In genomic region chr11:17192151-17192844, GRCm38 (mm10) we compare ENCODE assay signal across 10 mouse cellular contexts. TPM values are rescaled to one million over a fixed set of nuclear protein-coding genes. Genes with fewer than 3 reads are reported as not detected.
DNase-seq lines count a peak whose midpoint lies in the region; ATAC-seq lines count a peak whose summit lies in the region.
"Had no signal": no experiment of that assay in that cellular context is flagged by ENCODE, and none has a peak within 500 bp of the region (broad histone marks: within the 10 kb centered on the region; RNA-seq: fewer than 3 reads in every experiment).

No protein-coding gene starts in this region.

- WGBS in forebrain, embryonic 13.5 days, result 43% methylated on average over 9 of the region's 9 CpGs
- WGBS in forebrain, embryonic 16.5 days, result 42% methylated on average over 9 of the region's 9 CpGs

- no peak overlapping the region for H3K4me2 ChIP-seq in forebrain, embryonic 13.5 days
- H3K4me2 ChIP-seq in forebrain, embryonic 16.5 days (ENCODE audit: low read length), result no peak overlapping the region

- no peak overlapping the region for H3K4me3 ChIP-seq in forebrain, embryonic 13.5 days
- no peak overlapping the region for H3K4me3 ChIP-seq in forebrain, embryonic 16.5 days (replicated peaks; ENCODE audit: low read length)
- H3K4me3 ChIP-seq: limb, embryonic 10.5 days had no signal

- peak; percentile 37 to 42 for DNase-seq in spleen, postnatal 36 days (ENCODE audit: low spot score in 2 of 2)
- no peak for DNase-seq in spleen, adult 12 weeks (ENCODE audit: low spot score)
- DNase-seq in cerebellum, adult 11-12 months, result no peak
- DNase-seq in cerebellum, adult 11 months, result no peak
- no peak for DNase-seq in liver
- DNase-seq: cerebellum, adult 18-20 months had no signal

- no peaks in the 10 kb centered on the region for H3K9me3 ChIP-seq in forebrain, embryonic 13.5 days (replicated peaks)
- no peaks in the 10 kb centered on the region for H3K9me3 ChIP-seq in forebrain, embryonic 16.5 days (ENCODE audit: control insufficient read depth, low read length)
- H3K9me3 ChIP-seq: limb, embryonic 10.5 days had no signal

- 0 out of 2 replicates have a peak, but pooled peaks have one; percentile 27 for ATAC-seq in forebrain, embryonic 13.5 days
- no peak for ATAC-seq in forebrain, embryonic 16.5 days
- peak; percentile 40 for ATAC-seq in megakaryocyte, adult 5-6 weeks (ENCODE audit: poor library complexity, severe bottlenecking)

- no peak overlapping the region for H3K27ac ChIP-seq in forebrain, embryonic 13.5 days
- H3K27ac ChIP-seq in forebrain, embryonic 16.5 days (ENCODE audit: low read length), result no peak overlapping the region
- H3K27ac ChIP-seq: limb, embryonic 10.5 days had no signal

- peaks cover 5% of the 10 kb centered on the region for H3K4me1 ChIP-seq in forebrain, embryonic 13.5 days
- H3K4me1 ChIP-seq in forebrain, embryonic 16.5 days (replicated peaks; ENCODE audit: control insufficient read depth, insufficient read depth, low read length), result no peaks in the 10 kb centered on the region

- no peaks in the 10 kb centered on the region for H3K27me3 ChIP-seq in forebrain, embryonic 13.5 days
- H3K27me3 ChIP-seq in forebrain, embryonic 16.5 days (replicated peaks; ENCODE audit: control insufficient read depth, insufficient read depth, low read length), result no peaks in the 10 kb centered on the region

- peaks cover 32% of the 10 kb centered on the region for H3K36me3 ChIP-seq in forebrain, embryonic 13.5 days (ENCODE audit: poor library complexity, severe bottlenecking)
- peaks cover 22% of the 10 kb centered on the region for H3K36me3 ChIP-seq in forebrain, embryonic 16.5 days (ENCODE audit: control insufficient read depth, insufficient read depth)

- H3K9ac ChIP-seq in forebrain, embryonic 13.5 days, result no peak overlapping the region
- no peak overlapping the region for H3K9ac ChIP-seq in forebrain, embryonic 16.5 days (replicated peaks; ENCODE audit: low read depth, low read length)

RNA-seq across cellular contexts. Expression of gene Wdr92, which starts 10.4 kb away (rescaled TPM):
- polyA plus RNA-seq in forebrain, embryonic 13.5 days (2015; fragmentation: Nextera tagmentation; extraction: Ambion mirVana), result 19.9 and 21.9 TPM in 2 replicates
- polyA plus RNA-seq in forebrain, embryonic 16.5 days (2015; fragmentation: Nextera tagmentation; extraction: Ambion mirVana), result 17.5 and 19.4 TPM in 2 replicates
- 9.2 and 13.9 TPM in 2 replicates for total RNA-seq in megakaryocyte, adult 5-6 weeks (2015)
- 13.6 and 16.4 TPM in 2 replicates for total RNA-seq in megakaryocyte, adult 5-6 weeks (2017)

RNA-seq across cellular contexts. Expression of gene Pno1, which starts 19.1 kb away (rescaled TPM):
- 53.9 and 56.6 TPM in 2 replicates for polyA plus RNA-seq in forebrain, embryonic 13.5 days (2015; fragmentation: Nextera tagmentation; extraction: Ambion mirVana)
- 44.7 and 47.7 TPM in 2 replicates for polyA plus RNA-seq in forebrain, embryonic 16.5 days (2015; fragmentation: Nextera tagmentation; extraction: Ambion mirVana)
- total RNA-seq in megakaryocyte, adult 5-6 weeks (2015), result 27.7 and 32.5 TPM in 2 replicates
- 40.7 and 49.6 TPM in 2 replicates for total RNA-seq in megakaryocyte, adult 5-6 weeks (2017)

RNA-seq across cellular contexts. Expression of gene Ppp3r1, which starts 33.2 kb away (rescaled TPM):
- polyA plus RNA-seq in forebrain, embryonic 13.5 days (2015; fragmentation: Nextera tagmentation; extraction: Ambion mirVana), result 124 and 130 TPM in 2 replicates
- polyA plus RNA-seq in forebrain, embryonic 16.5 days (2015; fragmentation: Nextera tagmentation; extraction: Ambion mirVana), result 182 and 194 TPM in 2 replicates
- 66.9 and 72.9 TPM in 2 replicates for total RNA-seq in megakaryocyte, adult 5-6 weeks (2015)
- 79.8 and 91.7 TPM in 2 replicates for total RNA-seq in megakaryocyte, adult 5-6 weeks (2017)

Comparison
In these comparisons a context has a peak if more than half of its experiments do, and no peak if none do; other contexts are left out.
1. DNase-seq: peak in spleen, postnatal 36 days (2 of 2); none in spleen, adult 12 weeks (single experiment), cerebellum, adult 11-12 months (single experiment), cerebellum, adult 11 months (single experiment) and liver (single experiment).